Mouse (Mus musculus): ENCODE data around the gene Cox6b1. TPM values are rescaled to one million over a fixed set of nuclear protein-coding genes. Genes with fewer than 3 reads are reported as not detected.

The Cox6b1 gene
- polyA plus RNA-seq, 1 experiment from 2014 or later = 848 TPM

- no peak overlapping the region for H3K27ac ChIP-seq (replicated peaks)
- no peak overlapping the region; the same call in 1 of the 2 replicates for H3K4me2 ChIP-seq (replicated peaks)
- H3K9me3 ChIP-seq (replicated peaks) = no peaks in the 10 kb centered on the region
- ATAC-seq (ENCODE audit: insufficient number of reproducible peaks, low FRiP score, low TSS enrichment, low read depth) = no peak
- no peaks in the 10 kb centered on the region for H3K36me3 ChIP-seq
- WGBS = 25% methylated on average over 8 of the region's 8 CpGs
- H3K4me1 ChIP-seq = peaks cover 7% of the 10 kb centered on the region; the same call in 1 of the 2 replicates
- H3K4me3 ChIP-seq (replicated peaks) = no peak overlapping the region
- H3K9ac ChIP-seq = no peak overlapping the region
- no peaks in the 10 kb centered on the region for H3K27me3 ChIP-seq
Observed at GRCm38 (mm10) chr7:30607706-30608309, 18.1 kb downstream of the Cox6b1 start.

- Histone ChIP-seq H3K27me3 (no peaks in the 10 kb centered on the region), H3K9me3 (replicated peaks) (no peaks in the 10 kb centered on the region), H3K27ac (replicated peaks) (no peak overlapping the region), H3K4me2 (replicated peaks) (no peak overlapping the region), H3K4me3 (replicated peaks) (no peak overlapping the region), H3K36me3 (no peaks in the 10 kb centered on the region), H3K9ac (no peak overlapping the region), H3K4me1 (peaks cover 7% of the 10 kb centered on the region; the same call in 1 of the 2 replicates)
- WGBS = 84% methylated on average over 8 of the region's 8 CpGs
- no peak for ATAC-seq (ENCODE audit: insufficient number of reproducible peaks, low FRiP score, low TSS enrichment, low read depth)
Observed at GRCm38 (mm10) chr7:30604944-30605343, 21.0 kb downstream of the Cox6b1 start.

GRCm38 (mm10) chr7:30604424-30604823 is 21.5 kb downstream of the Cox6b1 start:
- 42% methylated on average over 8 of the region's 8 CpGs for WGBS
- Histone ChIP-seq H3K4me2 (replicated peaks) (no peak overlapping the region), H3K4me3 (replicated peaks) (no peak overlapping the region), H3K9ac (no peak overlapping the region), H3K36me3 (no peaks in the 10 kb centered on the region), H3K27ac (replicated peaks) (no peak overlapping the region), H3K27me3 (no peaks in the 10 kb centered on the region), H3K9me3 (replicated peaks) (no peaks in the 10 kb centered on the region), H3K4me1 (peaks cover 10% of the 10 kb centered on the region; the same call in 1 of the 2 replicates)
- ATAC-seq (ENCODE audit: insufficient number of reproducible peaks, low FRiP score, low TSS enrichment, low read depth) = no peak

- no peak for ATAC-seq (ENCODE audit: insufficient number of reproducible peaks, low FRiP score, low TSS enrichment, low read depth)
- H3K36me3 ChIP-seq = no peaks in the 10 kb centered on the region
Observed at GRCm38 (mm10) chr7:30602583-30602982, 23.4 kb downstream of the Cox6b1 start.

GRCm38 (mm10) chr7:30600651-30601050 is 25.3 kb downstream of the Cox6b1 start:
- ATAC-seq (ENCODE audit: insufficient number of reproducible peaks, low FRiP score, low TSS enrichment, low read depth) = no peak
- Histone ChIP-seq H3K9ac (no peak overlapping the region), H3K9me3 (replicated peaks) (no peaks in the 10 kb centered on the region), H3K27ac (replicated peaks) (peak overlapping the region; percentile 24; the same call in 1 of the 2 replicates), H3K4me2 (replicated peaks) (no peak overlapping the region), H3K4me1 (peaks cover 3% of the 10 kb centered on the region; the same call in 1 of the 2 replicates), H3K27me3 (no peaks in the 10 kb centered on the region), H3K36me3 (no peaks in the 10 kb centered on the region), H3K4me3 (replicated peaks) (no peak overlapping the region)
- WGBS = 63% methylated on average over 7 of the region's 7 CpGs

More at GRCm38 (mm10) chr7:30602583-30602982, 23.4 kb downstream of the Cox6b1 start:
- Histone ChIP-seq H3K27ac (replicated peaks) (0 out of 2 replicates have a peak overlapping the region, but pooled peaks have one; percentile 44), H3K27me3 (no peaks in the 10 kb centered on the region), H3K9me3 (replicated peaks) (no peaks in the 10 kb centered on the region), H3K9ac (no peak overlapping the region), H3K4me1 (peaks cover 3% of the 10 kb centered on the region; the same call in 1 of the 2 replicates), H3K4me3 (replicated peaks) (no peak overlapping the region), H3K4me2 (replicated peaks) (no peak overlapping the region)
- WGBS = 13% methylated on average over 3 of the region's 3 CpGs

GRCm38 (mm10) chr7:30599933-30600353 is 26.0 kb downstream of the Cox6b1 start:
- 1% methylated on average over 16 of the region's 16 CpGs for WGBS
- peaks cover 3% of the 10 kb centered on the region; the same call in 1 of the 2 replicates for H3K4me1 ChIP-seq
- peak overlapping the region; percentile 55 for H3K27ac ChIP-seq (replicated peaks)
- 0 out of 2 replicates have a peak overlapping the region, but pooled peaks have one; percentile 6 for H3K4me2 ChIP-seq (replicated peaks)
- no peaks in the 10 kb centered on the region for H3K27me3 ChIP-seq
- peak; percentile 85 for ATAC-seq (ENCODE audit: insufficient number of reproducible peaks, low FRiP score, low TSS enrichment, low read depth)
- no peak overlapping the region for H3K4me3 ChIP-seq (replicated peaks)
- no peaks in the 10 kb centered on the region for H3K9me3 ChIP-seq (replicated peaks)
- no peak overlapping the region for H3K9ac ChIP-seq
- no peaks in the 10 kb centered on the region for H3K36me3 ChIP-seq

- Histone ChIP-seq H3K27ac (replicated peaks) (peak within 1 kb of the TSS; percentile 55), H3K4me1 (peaks cover 3% of the 10 kb centered on the region; the same call in 1 of the 2 replicates), H3K4me3 (replicated peaks) (no peak within 1 kb of the TSS), H3K9me3 (replicated peaks) (no peaks in the 10 kb centered on the region), H3K4me2 (replicated peaks) (no peak within 1 kb of the TSS), H3K27me3 (no peaks in the 10 kb centered on the region), H3K9ac (no peak within 1 kb of the TSS), H3K36me3 (no peaks in the 10 kb centered on the region)
- 90% methylated on average over 12 of the region's 12 CpGs for WGBS
- ATAC-seq (ENCODE audit: insufficient number of reproducible peaks, low FRiP score, low TSS enrichment, low read depth) = no peak
Observed at GRCm38 (mm10) chr7:30598786-30599185, 27.2 kb downstream of the Cox6b1 start, which contains the start of gene Zbtb32. Zbtb32 (minus strand) TSS chr7:30598909.

GRCm38 (mm10) chr7:30596811-30597210 is 29.1 kb downstream of the Cox6b1 start:
- no peak overlapping the region for H3K27ac ChIP-seq (replicated peaks)
- no peak overlapping the region for H3K4me3 ChIP-seq (replicated peaks)
- no peaks in the 10 kb centered on the region for H3K9me3 ChIP-seq (replicated peaks)
- no peaks in the 10 kb centered on the region for H3K36me3 ChIP-seq
- no peaks in the 10 kb centered on the region for H3K27me3 ChIP-seq
- H3K4me2 ChIP-seq (replicated peaks) = no peak overlapping the region
- no peak overlapping the region for H3K9ac ChIP-seq
- WGBS = 54% methylated on average over 5 of the region's 5 CpGs
- no peak for ATAC-seq (ENCODE audit: insufficient number of reproducible peaks, low FRiP score, low TSS enrichment, low read depth)
- peaks cover 3% of the 10 kb centered on the region; the same call in 1 of the 2 replicates for H3K4me1 ChIP-seq

GRCm38 (mm10) chr7:30596093-30596492 is 29.9 kb downstream of the Cox6b1 start:
- Histone ChIP-seq H3K4me3 (replicated peaks) (no peak overlapping the region), H3K4me1 (peaks cover 3% of the 10 kb centered on the region; the same call in 1 of the 2 replicates), H3K4me2 (replicated peaks) (no peak overlapping the region), H3K9me3 (replicated peaks) (no peaks in the 10 kb centered on the region), H3K27me3 (no peaks in the 10 kb centered on the region), H3K36me3 (no peaks in the 10 kb centered on the region), H3K9ac (no peak overlapping the region), H3K27ac (replicated peaks) (no peak overlapping the region)
- WGBS = 71% methylated on average over 5 of the region's 5 CpGs
- no peak for ATAC-seq (ENCODE audit: insufficient number of reproducible peaks, low FRiP score, low TSS enrichment, low read depth)

GRCm38 (mm10) chr7:30594510-30595024 is 31.4 kb downstream of the Cox6b1 start:
- H3K9ac ChIP-seq = no peak overlapping the region
- no peaks in the 10 kb centered on the region for H3K36me3 ChIP-seq
- H3K4me1 ChIP-seq = peaks cover 9% of the 10 kb centered on the region
- no peaks in the 10 kb centered on the region for H3K9me3 ChIP-seq (replicated peaks)
- H3K27ac ChIP-seq (replicated peaks) = no peak overlapping the region
- no peak overlapping the region for H3K4me2 ChIP-seq (replicated peaks)
- no peak for ATAC-seq (ENCODE audit: insufficient number of reproducible peaks, low FRiP score, low TSS enrichment, low read depth)
- no peaks in the 10 kb centered on the region for H3K27me3 ChIP-seq
- H3K4me3 ChIP-seq (replicated peaks) = no peak overlapping the region
- 65% methylated on average over 4 of the region's 4 CpGs for whole genome bisulfite sequencing

- peaks cover 9% of the 10 kb centered on the region for H3K4me1 ChIP-seq
- no peak overlapping the region for H3K4me2 ChIP-seq (replicated peaks)
- H3K4me3 ChIP-seq (replicated peaks) = no peak overlapping the region
- H3K27me3 ChIP-seq = no peaks in the 10 kb centered on the region
- H3K9ac ChIP-seq = no peak overlapping the region
- no peak overlapping the region for H3K27ac ChIP-seq (replicated peaks)
- 70% methylated on average over 10 of the region's 10 CpGs for WGBS
- no peaks in the 10 kb centered on the region for H3K9me3 ChIP-seq (replicated peaks)
- H3K36me3 ChIP-seq = no peaks in the 10 kb centered on the region
- ATAC-seq (ENCODE audit: insufficient number of reproducible peaks, low FRiP score, low TSS enrichment, low read depth) = no peak
Observed at GRCm38 (mm10) chr7:30593579-30594509, 32.1 kb downstream of the Cox6b1 start.

All from embryonic facial prominence, embryonic 15.5 days (tissue).